Mouse (Mus musculus): ENCODE measurements around the gene Dlg2. TPM values are rescaled to one million over a fixed set of nuclear protein-coding genes. Genes with fewer than 3 reads are reported as not detected.
A peak's percentile ranks its signal among the peaks of the same experiment; 100 is the strongest.

The Dlg2 gene
- polyA plus RNA-seq, 1 experiment from 2014 or later, result 30.0 TPM

DNA sequence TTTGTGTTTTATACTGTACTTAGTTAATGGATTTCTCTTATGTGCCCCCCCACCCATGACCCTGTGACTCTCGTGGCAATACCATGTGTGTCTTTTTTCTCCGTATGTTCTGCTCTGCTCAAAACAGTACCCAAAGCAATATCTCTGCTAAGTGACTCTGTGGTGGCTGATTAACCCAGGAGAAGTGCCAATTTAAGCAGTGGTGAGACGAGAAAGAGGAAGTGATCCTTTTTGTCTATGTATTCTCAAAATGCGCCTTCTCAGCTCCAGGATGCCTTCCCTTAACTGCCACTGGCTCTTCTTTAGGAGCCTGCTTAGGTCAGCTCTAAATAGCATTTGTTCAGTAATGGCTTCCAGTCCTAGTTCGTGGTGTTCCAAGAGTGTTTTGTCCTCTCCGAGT lies 1240.2 kb downstream of the Dlg2 start:
- Histone ChIP-seq H3K27ac (no peak overlapping the region), H3K9me3 (ENCODE audit: control insufficient read depth, low read length) (no peaks in the 10 kb centered on the region), H3K4me1 (replicated peaks; ENCODE audit: control insufficient read depth, insufficient read depth, low read length) (no peaks in the 10 kb centered on the region), H3K4me3 (replicated peaks; ENCODE audit: low read length) (no peak overlapping the region), H3K4me2 (replicated peaks) (no peak overlapping the region), H3K9ac (no peak overlapping the region), H3K27me3 (ENCODE audit: control insufficient read depth, insufficient read depth, low read length) (no peaks in the 10 kb centered on the region), H3K36me3 (replicated peaks; ENCODE audit: control insufficient read depth, insufficient read depth) (no peaks in the 10 kb centered on the region)
- DNase-seq (ENCODE audit: low spot score) (no peak), ATAC-seq (ENCODE audit: low FRiP score) (no peak)
- 88% methylated on average over 6 of the region's 6 CpGs for WGBS

DNA sequence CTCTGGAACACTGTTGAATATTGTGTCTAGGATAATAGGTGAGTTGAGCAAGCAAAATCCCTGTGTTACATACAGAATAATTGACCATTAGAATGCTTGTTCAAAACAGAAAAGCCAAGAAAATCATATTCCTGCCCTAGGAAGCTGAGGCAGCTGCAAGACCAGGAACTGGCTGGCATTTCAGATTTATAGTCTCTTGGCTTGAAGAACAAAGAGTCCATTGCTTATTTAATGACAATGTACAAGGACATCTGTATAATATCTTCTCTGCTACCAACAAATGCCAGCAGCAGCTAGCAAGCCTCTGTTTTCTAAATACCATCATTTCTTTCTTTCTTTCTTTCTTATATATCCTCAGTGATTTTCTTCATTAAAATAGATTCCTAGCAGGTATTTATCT lies 1243.8 kb downstream of the Dlg2 start:
- no peaks in the 10 kb centered on the region for H3K36me3 ChIP-seq (replicated peaks; ENCODE audit: control insufficient read depth, insufficient read depth)

GRCm38 (mm10) chr7:91724397-91724796 lies 1247.9 kb downstream of the Dlg2 start:
- no peak overlapping the region for H3K4me3 ChIP-seq (replicated peaks; ENCODE audit: low read length)
- no peaks in the 10 kb centered on the region for H3K27me3 ChIP-seq (ENCODE audit: control insufficient read depth, insufficient read depth, low read length)
- H3K4me2 ChIP-seq (replicated peaks), result no peak overlapping the region
- no peak overlapping the region for H3K27ac ChIP-seq
- H3K4me1 ChIP-seq (replicated peaks; ENCODE audit: control insufficient read depth, insufficient read depth, low read length), result no peaks in the 10 kb centered on the region
- no peaks in the 10 kb centered on the region for H3K36me3 ChIP-seq (replicated peaks; ENCODE audit: control insufficient read depth, insufficient read depth)
- WGBS, result 84% methylated on average over 5 of the region's 5 CpGs
- H3K9ac ChIP-seq, result no peak overlapping the region
- H3K9me3 ChIP-seq (ENCODE audit: control insufficient read depth, low read length), result no peaks in the 10 kb centered on the region
- no peak for ATAC-seq (ENCODE audit: low FRiP score)
- DNase-seq (ENCODE audit: low spot score), result no peak

More for the DNA sequence above, 1243.8 kb downstream of the Dlg2 start:
- DNase-seq (ENCODE audit: low spot score) (no peak), ATAC-seq (ENCODE audit: low FRiP score) (no peak)
- Histone ChIP-seq H3K9ac (no peak overlapping the region), H3K9me3 (ENCODE audit: control insufficient read depth, low read length) (no peaks in the 10 kb centered on the region), H3K4me2 (replicated peaks) (no peak overlapping the region), H3K27ac (no peak overlapping the region), H3K27me3 (ENCODE audit: control insufficient read depth, insufficient read depth, low read length) (no peaks in the 10 kb centered on the region), H3K4me3 (replicated peaks; ENCODE audit: low read length) (no peak overlapping the region), H3K4me1 (replicated peaks; ENCODE audit: control insufficient read depth, insufficient read depth, low read length) (no peaks in the 10 kb centered on the region)

DNA sequence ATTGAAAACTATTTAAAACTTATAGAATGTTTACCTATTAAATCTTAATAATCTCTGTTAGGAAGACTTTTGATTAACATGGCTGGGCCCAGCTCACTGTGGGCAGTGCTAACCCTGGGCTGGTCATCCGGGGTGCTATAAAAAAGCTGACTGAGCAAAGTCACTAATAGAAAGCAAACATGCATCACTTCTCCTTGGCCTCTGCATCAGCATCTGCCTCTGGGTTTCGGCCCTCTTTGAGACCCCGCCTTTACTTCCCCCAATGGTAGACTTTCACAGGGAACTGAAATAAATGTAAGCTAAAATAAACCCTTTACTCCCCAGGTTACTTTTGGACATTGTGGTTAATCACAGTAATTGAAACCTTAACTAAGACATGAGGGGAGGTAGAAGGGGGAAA lies 1264.3 kb downstream of the Dlg2 start:
- Histone ChIP-seq H3K9me3 (ENCODE audit: control insufficient read depth, low read length) (no peaks in the 10 kb centered on the region), H3K36me3 (replicated peaks; ENCODE audit: control insufficient read depth, insufficient read depth) (no peaks in the 10 kb centered on the region), H3K4me2 (replicated peaks) (no peak overlapping the region), H3K4me1 (replicated peaks; ENCODE audit: control insufficient read depth, insufficient read depth, low read length) (no peaks in the 10 kb centered on the region), H3K27ac (no peak overlapping the region), H3K4me3 (replicated peaks; ENCODE audit: low read length) (no peak overlapping the region), H3K27me3 (ENCODE audit: control insufficient read depth, insufficient read depth, low read length) (no peaks in the 10 kb centered on the region), H3K9ac (no peak overlapping the region)
- ATAC-seq (ENCODE audit: low FRiP score) (no peak), DNase-seq (ENCODE audit: low spot score) (no peak)
- 92% methylated on average over 3 of the region's 3 CpGs for WGBS

GRCm38 (mm10) chr7:91753151-91753861 lies 1276.8 kb downstream of the Dlg2 start:
- Histone ChIP-seq H3K36me3 (replicated peaks; ENCODE audit: control insufficient read depth, insufficient read depth) (no peaks in the 10 kb centered on the region), H3K4me2 (replicated peaks) (no peak overlapping the region), H3K4me1 (replicated peaks; ENCODE audit: control insufficient read depth, insufficient read depth, low read length) (no peaks in the 10 kb centered on the region), H3K27me3 (ENCODE audit: control insufficient read depth, insufficient read depth, low read length) (no peaks in the 10 kb centered on the region), H3K9me3 (ENCODE audit: control insufficient read depth, low read length) (no peaks in the 10 kb centered on the region), H3K4me3 (replicated peaks; ENCODE audit: low read length) (no peak overlapping the region), H3K9ac (no peak overlapping the region), H3K27ac (no peak overlapping the region)
- ATAC-seq (ENCODE audit: low FRiP score) (no peak), DNase-seq (ENCODE audit: low spot score) (no peak)

- Histone ChIP-seq H3K4me1 (replicated peaks; ENCODE audit: control insufficient read depth, insufficient read depth, low read length) (no peaks in the 10 kb centered on the region), H3K9me3 (ENCODE audit: control insufficient read depth, low read length) (no peaks in the 10 kb centered on the region), H3K4me2 (replicated peaks) (no peak overlapping the region), H3K27me3 (ENCODE audit: control insufficient read depth, insufficient read depth, low read length) (no peaks in the 10 kb centered on the region), H3K9ac (no peak overlapping the region), H3K27ac (no peak overlapping the region), H3K36me3 (replicated peaks; ENCODE audit: control insufficient read depth, insufficient read depth) (no peaks in the 10 kb centered on the region), H3K4me3 (replicated peaks; ENCODE audit: low read length) (no peak overlapping the region)
- DNase-seq (ENCODE audit: low spot score) (no peak), ATAC-seq (ENCODE audit: low FRiP score) (no peak)
Measured at GRCm38 (mm10) chr7:91767648-91768047, 1291.2 kb downstream of the Dlg2 start.

GRCm38 (mm10) chr7:91778673-91779072 lies 1302.2 kb downstream of the Dlg2 start:
- H3K27me3 ChIP-seq (ENCODE audit: control insufficient read depth, insufficient read depth, low read length), result no peaks in the 10 kb centered on the region
- no peak overlapping the region for H3K9ac ChIP-seq
- H3K36me3 ChIP-seq (replicated peaks; ENCODE audit: control insufficient read depth, insufficient read depth), result no peaks in the 10 kb centered on the region
- DNase-seq (ENCODE audit: low spot score) (no peak), ATAC-seq (ENCODE audit: low FRiP score) (no peak)
- H3K9me3 ChIP-seq (ENCODE audit: control insufficient read depth, low read length), result no peaks in the 10 kb centered on the region
- H3K4me3 ChIP-seq (replicated peaks; ENCODE audit: low read length), result no peak overlapping the region
- H3K27ac ChIP-seq, result no peak overlapping the region
- H3K4me1 ChIP-seq (replicated peaks; ENCODE audit: control insufficient read depth, insufficient read depth, low read length), result no peaks in the 10 kb centered on the region
- H3K4me2 ChIP-seq (replicated peaks), result no peak overlapping the region

DNA sequence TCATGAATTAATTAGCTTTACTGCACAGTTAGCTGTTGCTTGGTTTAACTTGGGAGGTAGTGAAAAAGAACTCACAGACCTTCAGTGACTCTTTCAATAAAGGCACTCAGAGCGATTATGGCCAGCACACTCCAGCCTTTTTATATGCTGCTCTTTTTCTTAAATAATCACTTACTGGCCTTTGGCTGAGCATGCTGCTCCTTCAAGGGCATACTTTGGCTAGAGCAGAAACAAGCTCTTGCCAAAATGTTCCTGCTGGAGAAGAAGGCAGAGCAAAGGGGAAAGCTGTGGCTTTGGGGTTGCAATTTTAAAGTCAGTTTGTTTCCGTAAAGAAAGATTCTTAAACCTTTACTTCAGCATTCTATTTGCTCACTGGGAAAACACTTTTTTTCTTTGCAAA lies 1308.1 kb downstream of the Dlg2 start:
- H3K4me1 ChIP-seq (replicated peaks; ENCODE audit: control insufficient read depth, insufficient read depth, low read length), result no peaks in the 10 kb centered on the region
- no peak overlapping the region for H3K27ac ChIP-seq
- no peaks in the 10 kb centered on the region for H3K36me3 ChIP-seq (replicated peaks; ENCODE audit: control insufficient read depth, insufficient read depth)
- no peaks in the 10 kb centered on the region for H3K27me3 ChIP-seq (ENCODE audit: control insufficient read depth, insufficient read depth, low read length)
- WGBS, result 78% methylated on average over 2 of the region's 2 CpGs
- H3K4me2 ChIP-seq (replicated peaks), result no peak overlapping the region
- no peak for ATAC-seq (ENCODE audit: low FRiP score)
- H3K9ac ChIP-seq, result no peak overlapping the region
- no peak overlapping the region for H3K4me3 ChIP-seq (replicated peaks; ENCODE audit: low read length)
- no peaks in the 10 kb centered on the region for H3K9me3 ChIP-seq (ENCODE audit: control insufficient read depth, low read length)
- no peak for DNase-seq (ENCODE audit: low spot score)

DNA sequence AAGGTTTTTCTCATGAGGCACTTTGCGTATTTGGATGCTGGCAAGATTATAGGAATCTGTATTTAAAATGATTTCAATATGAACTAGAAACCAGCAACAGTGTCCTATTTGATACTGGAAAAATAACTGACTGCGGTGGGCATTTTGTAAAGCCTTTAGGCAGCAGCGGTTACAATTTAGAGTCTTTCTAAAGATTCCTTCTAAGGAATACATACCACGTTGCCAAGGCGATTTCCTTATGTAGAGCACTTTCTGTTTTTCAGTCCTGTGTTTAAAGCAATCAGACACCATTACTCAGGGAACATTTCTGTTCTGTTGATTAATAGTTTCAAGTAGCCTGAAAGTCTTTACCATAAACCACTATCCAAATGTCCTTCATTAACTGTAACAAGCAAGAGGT lies 1309.0 kb downstream of the Dlg2 start:
- no peak overlapping the region for H3K27ac ChIP-seq
- H3K4me3 ChIP-seq (replicated peaks; ENCODE audit: low read length), result no peak overlapping the region
- ATAC-seq (ENCODE audit: low FRiP score), result no peak

DNA sequence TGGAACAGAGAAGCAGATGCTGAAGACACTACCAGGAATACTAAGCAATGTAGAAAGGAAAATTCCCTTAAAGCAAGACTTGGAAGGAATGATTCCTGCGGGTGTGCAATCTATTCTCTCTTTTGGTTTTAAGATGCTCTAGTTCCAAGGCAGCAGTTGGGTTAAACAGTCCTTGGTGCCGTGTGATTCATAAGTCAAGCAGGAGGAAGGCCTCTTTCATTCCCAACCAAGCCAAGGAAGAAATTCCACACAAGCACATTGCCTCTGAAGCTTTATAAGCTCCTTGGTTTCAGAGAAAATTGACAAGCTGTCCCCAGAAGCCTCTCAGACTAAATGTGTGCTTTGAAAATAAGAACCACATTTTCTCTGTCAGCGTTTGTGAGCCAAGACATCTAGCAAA lies 1309.4 kb downstream of the Dlg2 start:
- Histone ChIP-seq H3K36me3 (replicated peaks; ENCODE audit: control insufficient read depth, insufficient read depth) (no peaks in the 10 kb centered on the region), H3K27ac (0 out of 2 replicates have a peak overlapping the region, but pooled peaks have one; percentile 4), H3K9me3 (ENCODE audit: control insufficient read depth, low read length) (no peaks in the 10 kb centered on the region), H3K4me3 (replicated peaks; ENCODE audit: low read length) (no peak overlapping the region), H3K27me3 (ENCODE audit: control insufficient read depth, insufficient read depth, low read length) (no peaks in the 10 kb centered on the region), H3K9ac (no peak overlapping the region), H3K4me1 (replicated peaks; ENCODE audit: control insufficient read depth, insufficient read depth, low read length) (no peaks in the 10 kb centered on the region), H3K4me2 (replicated peaks) (no peak overlapping the region)
- DNase-seq (ENCODE audit: low spot score) (no peak), ATAC-seq (ENCODE audit: low FRiP score) (no peak)
- 78% methylated on average over 3 of the region's 3 CpGs for WGBS

More for the DNA sequence above, 1309.0 kb downstream of the Dlg2 start:
- H3K9ac ChIP-seq, result no peak overlapping the region
- H3K9me3 ChIP-seq (ENCODE audit: control insufficient read depth, low read length), result no peaks in the 10 kb centered on the region
- H3K4me1 ChIP-seq (replicated peaks; ENCODE audit: control insufficient read depth, insufficient read depth, low read length), result no peaks in the 10 kb centered on the region
- DNase-seq (ENCODE audit: low spot score), result no peak
- WGBS, result 76% methylated on average over 5 of the region's 5 CpGs
- H3K27me3 ChIP-seq (ENCODE audit: control insufficient read depth, insufficient read depth, low read length), result no peaks in the 10 kb centered on the region
- H3K36me3 ChIP-seq (replicated peaks; ENCODE audit: control insufficient read depth, insufficient read depth), result no peaks in the 10 kb centered on the region
- no peak overlapping the region for H3K4me2 ChIP-seq (replicated peaks)

Data from hindbrain, embryonic 14.5 days (tissue).